Mouse (Mus musculus) midbrain, embryonic 14.5 days (tissue): Measurements from ENCODE around the gene Cyth1. TPM values are rescaled to one million over a fixed set of nuclear protein-coding genes. Genes with fewer than 3 reads are reported as not detected.

Experiments
- ATAC-seq: fragments of 200-750 bp; cut with Nextera tagmentation; 2 replicates; pipeline ENCODE4 v1.8.0; 2017; ENCODE audit warnings: moderate number of reproducible peaks, moderate library complexity; ENCODE audit not compliant: low FRiP score, low TSS enrichment
- DNase-seq: peaks from one replicate; pipeline ENCODE4 v3.0.0-alpha.2; 2015
- H3K27ac ChIP-seq: fragments of 300-500 bp; sonication (generic); replicated peaks from 2 replicates; pipeline ENCODE4 v1.5.1; 2014; ENCODE audit warnings: mild to moderate bottlenecking, low read depth, low read length, moderate library complexity
- H3K27me3 ChIP-seq: fragments of 300-500 bp; sonication (generic); 2 replicates; pipeline ENCODE4 v1.6.1; 2014; ENCODE audit warnings: low read length, control low read depth, mixed read lengths; ENCODE audit not compliant: control insufficient read depth, insufficient read depth
- H3K36me3 ChIP-seq: fragments of 300-500 bp; sonication (generic); 2 replicates; pipeline ENCODE4 v1.6.1; 2014; ENCODE audit warnings: low read length, control low read depth; ENCODE audit not compliant: control insufficient read depth, insufficient read depth
- H3K4me1 ChIP-seq: fragments of 300-500 bp; sonication (generic); 2 replicates; pipeline ENCODE4 v1.6.1; 2014; ENCODE audit warnings: mild to moderate bottlenecking, antibody characterized with exemption, low read length, control low read depth; ENCODE audit not compliant: control insufficient read depth, insufficient read depth
- H3K4me2 ChIP-seq: fragments of 300-500 bp; sonication (generic); 2 replicates; pipeline ENCODE4 v1.6.1; 2014; ENCODE audit warnings: mild to moderate bottlenecking, low read length, moderate library complexity
- H3K4me3 ChIP-seq: fragments of 300-500 bp; sonication (generic); replicated peaks from 2 replicates; pipeline ENCODE4 v1.5.1; 2014; ENCODE audit warnings: low read depth, low read length
- H3K9ac ChIP-seq: fragments of 300-500 bp; sonication (generic); replicated peaks from 2 replicates; pipeline ENCODE4 v1.6.1; 2014; ENCODE audit warnings: mild to moderate bottlenecking, low read length, moderate library complexity
- H3K9me3 ChIP-seq: fragments of 300-500 bp; sonication (generic); 2 replicates; pipeline ENCODE4 v1.6.1; 2016; ENCODE audit warnings: low read length, control low read depth, mixed read lengths; ENCODE audit not compliant: control insufficient read depth
- WGBS: fragments of 180-500 bp; shearing (Covaris S2); extraction: QIAGEN DNeasy Blood & Tissue Kit; methylation state at CpG from one replicate; pipeline ENCODE4 v1.1.7; 2014; 5-methylcytosine and 5-hydroxymethylcytosine counted together
- polyA plus RNA-seq: library from polyadenylated mRNA; unstranded; fragments of >200 nt; fragmentation: Nextera tagmentation; extraction: Ambion mirVana; gene quantifications from 2 replicates; pipeline ENCODE4 v1.2.1, GENCODE M21; 2014

Cyth1 gene
- polyA plus RNA-seq, 1 experiment from 2014 or later = 23.3 TPM

- ATAC-seq (no peak), DNase-seq (no peak)
- 55% methylated on average over 2 of the region's 2 CpGs for WGBS
- Histone ChIP-seq H3K9ac (no peak overlapping the region), H3K9me3 (no peaks in the 10 kb centered on the region), H3K27ac (no peak overlapping the region), H3K4me3 (no peak overlapping the region), H3K27me3 (no peaks in the 10 kb centered on the region), H3K4me1 (no peaks in the 10 kb centered on the region), H3K4me2 (no peak overlapping the region), H3K36me3 (no peaks in the 10 kb centered on the region)
These were observed 151.7 kb downstream of the Cyth1 start for GRCm38 (mm10) chr11:118096736-118097135.

- no peak overlapping the region for H3K4me3 ChIP-seq
- H3K36me3 ChIP-seq = no peaks in the 10 kb centered on the region
- no peaks in the 10 kb centered on the region for H3K27me3 ChIP-seq
- no peaks in the 10 kb centered on the region for H3K9me3 ChIP-seq
- ATAC-seq (no peak), DNase-seq (no peak)
- H3K4me2 ChIP-seq = no peak overlapping the region
- no peaks in the 10 kb centered on the region for H3K4me1 ChIP-seq
- no peak overlapping the region for H3K9ac ChIP-seq
- H3K27ac ChIP-seq = no peak overlapping the region
- 94% methylated on average over 9 of the region's 9 CpGs for WGBS
These were observed 153.4 kb downstream of the Cyth1 start for GRCm38 (mm10) chr11:118095004-118095403.

DNA sequence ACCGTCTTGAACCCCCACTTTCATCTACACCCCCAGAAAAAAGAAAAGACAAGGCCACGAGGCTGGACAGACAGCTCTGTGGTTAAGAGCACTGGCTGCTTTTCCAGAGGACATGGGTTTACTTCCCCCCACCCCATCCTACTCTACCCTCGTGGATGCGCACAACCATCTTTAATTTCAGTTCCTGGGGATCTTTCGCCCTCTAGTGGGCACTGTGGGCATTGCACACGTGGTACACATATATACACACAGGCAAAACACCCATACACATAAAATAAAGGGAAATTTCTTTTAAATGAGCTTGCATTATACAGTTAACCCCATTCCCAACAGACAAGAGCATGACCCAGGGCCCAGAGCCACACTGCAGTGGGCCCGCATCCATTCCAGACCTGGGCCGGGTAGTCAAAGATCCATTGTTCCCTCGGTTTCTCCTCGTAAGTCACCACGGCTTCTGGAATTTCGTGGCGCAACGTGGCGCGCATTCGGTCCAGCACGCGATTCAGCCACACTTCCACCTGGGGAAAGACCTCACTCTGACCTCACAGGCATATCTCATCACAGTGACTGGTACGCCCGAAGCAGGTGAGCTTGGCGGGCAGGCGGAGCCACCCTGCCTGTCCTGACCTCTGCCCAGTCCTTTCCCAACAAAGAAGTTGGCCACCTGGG is 157.3 kb downstream of the Cyth1 start:
- 86% methylated on average over 23 of the region's 23 CpGs for WGBS
- no peaks in the 10 kb centered on the region for H3K9me3 ChIP-seq

GRCm38 (mm10) chr11:118088896-118089295 is 159.5 kb downstream of the Cyth1 start:
- 90% methylated on average over 19 of the region's 19 CpGs for WGBS
- H3K4me1 ChIP-seq = no peaks in the 10 kb centered on the region
- no peak overlapping the region for H3K4me2 ChIP-seq
- no peak overlapping the region for H3K9ac ChIP-seq
- no peaks in the 10 kb centered on the region for H3K9me3 ChIP-seq
- no peak overlapping the region for H3K27ac ChIP-seq
- H3K4me3 ChIP-seq = no peak overlapping the region
- no peak for DNase-seq
- no peak for ATAC-seq
- H3K36me3 ChIP-seq = no peaks in the 10 kb centered on the region
- H3K27me3 ChIP-seq = no peaks in the 10 kb centered on the region

More for the DNA sequence above, 157.3 kb downstream of the Cyth1 start:
- H3K4me1 ChIP-seq = no peaks in the 10 kb centered on the region
- H3K27ac ChIP-seq = no peak overlapping the region
- no peak overlapping the region for H3K4me3 ChIP-seq
- ATAC-seq (no peak), DNase-seq (no peak)
- no peak overlapping the region for H3K9ac ChIP-seq
- H3K27me3 ChIP-seq = no peaks in the 10 kb centered on the region
- no peaks in the 10 kb centered on the region for H3K36me3 ChIP-seq
- H3K4me2 ChIP-seq = no peak overlapping the region

- no peak for ATAC-seq
- Histone ChIP-seq H3K27ac (no peak overlapping the region), H3K9me3 (no peaks in the 10 kb centered on the region), H3K4me3 (no peak overlapping the region), H3K36me3 (no peaks in the 10 kb centered on the region), H3K27me3 (no peaks in the 10 kb centered on the region), H3K4me2 (no peak overlapping the region), H3K9ac (no peak overlapping the region), H3K4me1 (no peaks in the 10 kb centered on the region)
- DNase-seq = no peak
- WGBS = 85% methylated on average over 8 of the region's 8 CpGs
These were observed 162.4 kb downstream of the Cyth1 start for GRCm38 (mm10) chr11:118085961-118086360.

GRCm38 (mm10) chr11:118085176-118085575 is 163.2 kb downstream of the Cyth1 start:
- Histone ChIP-seq H3K36me3 (no peaks in the 10 kb centered on the region), H3K9me3 (no peaks in the 10 kb centered on the region)

GRCm38 (mm10) chr11:118084266-118084665 is 164.1 kb downstream of the Cyth1 start:
- ATAC-seq (no peak), DNase-seq (no peak)
- Histone ChIP-seq H3K9me3 (no peaks in the 10 kb centered on the region), H3K9ac (no peak overlapping the region), H3K4me1 (no peaks in the 10 kb centered on the region), H3K27me3 (no peaks in the 10 kb centered on the region), H3K4me2 (no peak overlapping the region), H3K4me3 (no peak overlapping the region), H3K36me3 (no peaks in the 10 kb centered on the region), H3K27ac (no peak overlapping the region)
- WGBS = 83% methylated on average over 3 of the region's 3 CpGs

More at GRCm38 (mm10) chr11:118085176-118085575, 163.2 kb downstream of the Cyth1 start:
- DNase-seq = no peak
- no peak overlapping the region for H3K27ac ChIP-seq
- H3K4me1 ChIP-seq = no peaks in the 10 kb centered on the region
- 86% methylated on average over 4 of the region's 4 CpGs for WGBS
- H3K27me3 ChIP-seq = no peaks in the 10 kb centered on the region
- H3K4me2 ChIP-seq = no peak overlapping the region
- H3K9ac ChIP-seq = no peak overlapping the region
- no peak for ATAC-seq
- no peak overlapping the region for H3K4me3 ChIP-seq

DNA sequence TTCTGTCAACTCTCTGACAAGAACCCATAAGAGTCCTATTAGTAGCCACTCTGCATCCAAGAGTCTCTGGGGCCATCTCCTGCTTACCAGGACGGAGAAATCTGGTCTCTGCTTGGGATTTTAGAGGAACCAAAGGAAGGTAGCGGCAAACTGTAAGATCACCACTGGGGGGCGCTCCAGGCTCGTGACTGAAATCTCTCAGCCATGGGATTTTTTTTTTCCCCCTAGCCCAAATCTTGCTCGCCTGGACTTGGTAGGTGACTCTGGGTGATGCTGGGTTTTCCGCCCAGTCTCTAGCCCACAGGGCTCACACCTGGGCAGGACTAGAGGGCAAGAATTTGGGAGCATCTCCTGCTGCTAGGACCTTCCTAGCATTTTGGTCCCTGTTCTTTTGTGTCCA is 164.6 kb downstream of the Cyth1 start:
- Histone ChIP-seq H3K9me3 (no peaks in the 10 kb centered on the region), H3K27ac (no peak overlapping the region), H3K9ac (no peak overlapping the region), H3K36me3 (no peaks in the 10 kb centered on the region), H3K4me2 (no peak overlapping the region), H3K4me3 (no peak overlapping the region), H3K4me1 (no peaks in the 10 kb centered on the region), H3K27me3 (no peaks in the 10 kb centered on the region)
- ATAC-seq (no peak), DNase-seq (peak; percentile 87)
- WGBS = 9% methylated on average over 6 of the region's 6 CpGs

DNA sequence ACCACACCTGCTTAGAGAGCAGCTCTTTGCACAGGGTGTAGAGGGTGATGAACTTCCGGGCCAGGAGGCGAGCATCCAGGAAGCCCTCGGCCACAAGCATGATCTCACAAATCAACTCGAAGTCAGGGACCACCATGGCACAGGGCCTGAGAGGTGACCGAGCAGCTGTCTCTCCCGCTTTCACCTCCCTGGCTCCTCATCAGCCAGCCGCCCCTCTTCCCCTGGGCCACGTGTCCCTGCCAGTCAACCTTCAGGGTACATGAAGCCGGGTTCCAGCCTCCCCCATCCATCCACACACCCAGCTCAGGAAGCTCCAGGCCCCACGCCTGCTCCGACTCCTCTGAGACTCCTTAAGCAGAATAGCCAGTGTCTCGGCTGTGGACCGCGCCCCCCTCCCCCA is 166.1 kb downstream of the Cyth1 start:
- H3K4me1 ChIP-seq = no peaks in the 10 kb centered on the region
- DNase-seq (no peak), ATAC-seq (no peak)
- H3K4me2 ChIP-seq = no peak overlapping the region
- no peak overlapping the region for H3K27ac ChIP-seq
- H3K4me3 ChIP-seq = no peak overlapping the region
- H3K9me3 ChIP-seq = no peaks in the 10 kb centered on the region
- H3K9ac ChIP-seq = no peak overlapping the region
- WGBS = 82% methylated on average over 14 of the region's 14 CpGs
- no peaks in the 10 kb centered on the region for H3K27me3 ChIP-seq
- H3K36me3 ChIP-seq = no peaks in the 10 kb centered on the region
